Mouse (Mus musculus) brain, embryonic 18.5 days (tissue): ENCODE results near the gene Slc10a6.

ENCODE experiments used
- DNase-seq: peaks from one replicate; pipeline ENCODE4 v3.0.0-alpha.2; 2012; ENCODE audit warnings: low read depth, low spot score

Gene Slc10a6

GRCm38 (mm10) chr5:103629111-103629764, at the start of gene Slc10a6:
Gene Slc10a6 (minus strand): TSS chr5:103629403.
- DNase-seq: peak; percentile 50

DNA sequence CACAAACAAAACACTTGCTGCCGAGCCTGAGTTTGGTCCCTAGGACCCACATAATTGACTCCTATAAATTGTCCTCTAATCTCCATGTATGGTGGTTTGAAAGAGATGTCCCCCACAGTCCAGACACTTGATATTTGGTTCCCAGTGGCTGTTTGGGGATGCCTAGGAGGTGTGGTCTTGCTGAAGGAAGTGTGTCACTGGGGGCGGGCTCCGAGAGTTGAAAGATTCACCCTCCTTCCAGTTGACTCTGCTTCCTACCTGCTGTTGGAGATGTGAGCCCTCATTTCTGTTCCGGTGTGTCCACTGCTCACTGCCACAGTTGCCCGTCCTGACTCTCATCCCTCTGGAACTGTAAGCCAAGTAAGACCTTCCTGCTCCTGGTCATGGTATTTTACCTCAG, 49.8 kb upstream of the Slc10a6 start:
- no peak for DNase-seq

GRCm38 (mm10) chr5:103677894-103678293, 48.7 kb upstream of the Slc10a6 start:
- DNase-seq: no peak

GRCm38 (mm10) chr5:103676289-103676881, 47.2 kb upstream of the Slc10a6 start:
- no peak for DNase-seq

- DNase-seq: no peak
These were observed 45.3 kb upstream of the Slc10a6 start for GRCm38 (mm10) chr5:103674482-103674881.

DNA sequence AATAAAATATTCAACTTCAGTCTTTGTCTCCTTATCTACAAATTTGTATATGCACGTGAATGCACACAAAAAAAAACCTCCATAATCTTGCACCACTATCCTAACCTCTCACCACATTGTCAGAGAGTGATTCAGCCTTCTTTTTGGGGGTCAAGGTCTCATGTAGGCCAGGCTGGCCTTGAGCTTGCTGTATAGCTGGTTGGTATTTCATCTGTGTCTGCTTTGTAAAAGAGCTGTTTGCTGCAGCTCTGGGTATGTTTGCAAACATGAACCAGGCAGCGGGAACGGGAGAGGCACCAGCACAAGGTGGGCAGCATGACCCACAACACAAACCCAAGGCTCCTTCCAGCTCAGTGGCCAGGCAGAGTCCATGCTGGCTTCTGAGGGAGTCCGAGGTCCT, 44.4 kb upstream of the Slc10a6 start:
- no peak for DNase-seq

GRCm38 (mm10) chr5:103671858-103672257, 42.7 kb upstream of the Slc10a6 start:
- DNase-seq: no peak

- no peak for DNase-seq
These were observed 36.7 kb upstream of the Slc10a6 start for GRCm38 (mm10) chr5:103665876-103666275.

DNA sequence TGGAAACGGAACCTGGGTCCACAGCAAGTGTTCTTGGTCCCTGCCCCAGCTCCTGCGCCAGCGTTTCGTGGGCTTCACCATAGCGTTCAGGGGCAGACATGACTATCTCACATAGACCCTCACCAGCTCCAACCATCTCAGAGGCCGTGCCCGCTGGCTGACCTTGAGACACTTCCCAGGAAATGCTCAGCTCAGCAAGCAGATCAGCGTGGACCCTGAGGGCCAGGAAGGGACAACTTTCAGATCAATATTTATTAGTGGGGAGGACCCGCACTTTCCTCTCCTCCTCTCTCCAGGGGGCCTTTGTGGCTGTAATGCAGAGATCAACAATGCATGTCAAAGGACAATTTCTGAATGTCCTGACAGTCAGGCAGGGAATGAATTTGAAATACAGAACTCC, 35.7 kb upstream of the Slc10a6 start:
- no peak for DNase-seq

- peak; percentile 36 for DNase-seq
These were observed 30.4 kb upstream of the Slc10a6 start for GRCm38 (mm10) chr5:103659571-103659970.

DNA sequence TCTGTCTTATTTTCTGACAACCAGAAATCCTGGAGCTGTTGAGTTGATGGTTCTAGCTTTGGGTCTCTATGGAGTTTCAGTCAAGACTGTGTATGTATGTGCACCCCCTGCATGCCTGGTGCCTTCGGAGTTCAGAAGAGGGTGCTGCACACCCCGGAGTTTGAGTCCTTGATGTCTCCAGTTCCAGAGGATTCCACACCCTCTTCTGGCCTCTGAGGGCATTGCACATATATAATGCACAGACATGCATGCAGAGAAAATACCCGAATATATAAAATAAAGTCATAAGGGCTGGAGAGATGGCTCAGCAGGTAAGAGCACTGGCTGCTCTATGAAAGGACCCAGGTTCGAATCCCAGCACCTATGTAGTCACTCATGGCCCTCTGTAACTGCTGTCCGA, 29.7 kb upstream of the Slc10a6 start:
- DNase-seq: no peak

DNA sequence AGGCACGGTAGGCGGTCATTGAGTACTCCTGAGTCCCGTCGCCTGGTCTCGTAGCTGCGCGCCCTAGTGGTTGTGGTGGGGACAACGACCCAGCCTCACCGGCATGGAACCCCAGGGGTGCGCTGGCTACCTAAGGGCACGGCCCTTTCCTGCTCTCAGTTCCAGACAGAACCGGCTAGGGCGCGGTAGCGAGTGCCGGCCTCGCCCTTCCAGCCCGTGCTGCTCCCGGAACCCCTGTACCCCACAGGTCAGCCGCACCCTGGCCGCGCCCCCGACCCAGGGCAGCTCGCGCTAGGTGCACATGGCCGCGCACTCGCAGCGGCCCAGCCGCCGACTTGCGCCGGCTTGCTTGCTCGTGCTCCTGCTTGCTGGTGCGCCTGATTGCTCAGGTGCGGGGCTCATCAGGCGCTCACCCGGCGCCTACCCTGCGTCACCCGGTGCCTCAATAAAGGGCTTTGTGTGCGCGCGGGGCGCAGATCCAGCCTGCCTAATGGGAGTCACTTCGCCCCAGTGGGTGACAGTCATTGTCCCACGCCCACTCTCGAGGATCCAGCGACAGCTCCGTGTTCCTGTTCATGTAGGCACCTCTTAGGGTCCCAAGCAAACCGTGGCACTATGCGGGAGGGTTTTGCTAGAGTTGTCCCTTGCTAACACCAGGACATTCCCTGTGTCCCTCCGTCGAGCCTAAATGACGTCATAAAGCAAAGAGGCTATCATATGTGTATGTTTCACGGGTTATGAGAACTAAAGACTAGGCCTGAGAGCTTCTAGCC, 26.3 kb upstream of the Slc10a6 start, which contains the start of gene 1700016H13Rik:
Gene 1700016H13Rik (minus strand): TSS at position 665 of the 773 bp plus-strand sequence.
- no peak for DNase-seq

GRCm38 (mm10) chr5:103654780-103655179, 25.6 kb upstream of the Slc10a6 start:
- no peak for DNase-seq

GRCm38 (mm10) chr5:103654225-103654624, 25.0 kb upstream of the Slc10a6 start:
- no peak for DNase-seq

DNA sequence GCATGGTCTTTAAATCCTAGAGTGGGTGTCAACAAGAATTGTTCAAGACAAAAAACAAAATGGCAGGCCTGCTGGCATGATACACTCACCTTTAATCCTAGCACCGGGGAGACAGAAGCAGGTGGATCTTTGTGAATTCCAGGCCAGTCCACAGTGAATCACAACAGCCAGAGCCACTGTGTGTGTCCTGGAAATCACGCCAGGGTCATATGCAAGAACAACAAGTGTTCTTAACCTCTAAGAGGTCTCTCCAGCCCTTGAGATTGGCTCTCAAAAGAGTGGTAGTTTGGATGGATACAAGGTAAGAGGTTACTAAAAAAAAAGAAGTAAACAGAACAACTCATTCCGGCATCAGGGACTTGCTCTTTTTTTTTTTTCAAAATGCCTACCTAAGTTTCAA, 18.1 kb upstream of the Slc10a6 start:
- DNase-seq: no peak

DNA sequence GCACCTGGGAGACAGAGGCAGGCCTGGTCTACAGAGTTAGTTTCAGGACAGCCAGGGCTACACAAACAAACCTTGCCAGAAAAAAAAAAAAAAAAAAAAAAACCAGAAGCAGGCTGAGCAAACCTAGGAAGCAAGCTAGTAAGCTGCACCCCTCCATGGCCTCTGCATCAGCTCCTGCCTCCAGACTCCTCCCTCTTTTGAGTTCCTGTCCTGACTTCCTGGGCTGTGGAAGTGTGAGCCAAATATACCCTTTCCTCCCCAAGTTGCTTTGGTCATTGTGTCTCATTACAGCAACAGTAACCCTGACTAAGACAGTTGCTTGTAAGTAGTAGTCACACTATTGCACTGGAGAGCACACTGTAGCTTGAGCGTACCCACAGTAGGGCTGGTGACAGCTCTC, 15.0 kb upstream of the Slc10a6 start:
- DNase-seq: no peak

GRCm38 (mm10) chr5:103637162-103637561, 8.0 kb upstream of the Slc10a6 start:
- DNase-seq: no peak

DNA sequence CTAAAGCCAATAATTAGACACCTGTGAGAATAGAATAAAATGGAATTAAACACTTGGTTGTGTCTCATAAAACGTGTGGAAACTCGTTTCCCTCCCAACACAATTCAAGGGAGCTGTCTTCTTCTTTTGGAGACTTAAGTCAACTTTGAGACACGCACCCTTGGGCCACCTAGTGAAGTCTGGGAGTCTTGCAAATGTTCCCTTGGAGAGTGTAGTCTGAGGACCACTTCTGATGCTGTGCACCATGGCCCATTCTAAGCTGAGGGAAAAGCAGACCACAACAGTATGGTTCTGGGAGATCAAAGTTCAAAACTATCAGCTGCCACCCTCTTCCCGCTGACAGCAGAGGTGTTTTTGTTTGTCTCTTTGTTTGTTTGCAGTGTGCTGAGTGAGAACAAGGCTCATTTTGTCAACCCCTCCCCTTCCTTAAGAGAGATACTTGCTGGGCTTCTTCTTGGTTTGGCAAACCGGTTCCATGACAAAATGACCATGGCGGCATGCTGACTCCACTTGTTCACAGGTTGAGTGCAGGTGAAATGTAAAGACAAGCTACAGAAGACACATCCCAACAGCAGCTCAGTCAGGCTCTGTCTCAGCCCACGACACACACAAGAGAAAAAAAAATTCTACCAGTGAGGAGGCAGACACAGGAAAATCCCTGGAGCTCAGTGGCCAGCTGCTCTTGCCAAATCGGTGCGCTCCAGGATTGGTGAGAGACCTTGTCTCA, 814 bp upstream of the Slc10a6 start:
- DNase-seq: no peak

DNA sequence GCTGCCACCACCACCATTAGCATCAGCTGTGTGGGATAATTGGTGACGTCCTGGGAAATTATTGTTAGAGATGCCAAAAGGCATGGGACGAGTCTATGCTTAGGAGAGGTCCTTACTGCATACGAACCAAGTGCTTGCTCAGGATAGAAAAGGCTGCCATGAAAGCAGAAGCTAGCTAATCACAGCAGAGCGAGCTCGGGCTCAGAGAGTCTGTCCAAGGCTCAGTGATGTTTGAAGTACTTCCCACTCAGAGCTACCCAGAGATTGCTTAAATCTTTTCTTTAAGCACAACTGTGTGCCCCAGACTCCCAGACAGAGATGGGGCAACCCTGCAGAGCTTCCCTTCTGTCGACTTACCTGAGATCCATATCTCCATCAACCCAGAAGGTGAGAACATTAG, 704 bp downstream of the Slc10a6 start:
- no peak for DNase-seq

DNA sequence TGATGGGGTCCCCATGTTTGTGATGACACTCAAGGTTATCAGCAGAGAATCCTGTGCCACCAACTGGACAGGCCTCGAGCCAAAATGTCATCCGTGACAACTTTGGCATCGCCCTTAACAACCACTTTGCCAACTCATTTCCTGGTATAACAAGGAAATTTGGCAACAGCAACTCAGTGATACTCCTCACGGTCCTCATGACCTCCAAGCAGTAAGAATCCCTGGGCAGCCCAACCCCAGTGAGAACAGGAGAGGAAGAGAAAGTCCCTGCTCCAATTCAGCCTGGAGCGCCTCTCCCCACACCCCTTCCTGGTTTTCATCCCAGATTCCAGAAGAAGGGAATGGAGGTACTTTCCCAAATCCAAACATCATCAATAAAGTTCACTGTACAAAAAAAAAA, 4.4 kb downstream of the Slc10a6 start:
- no peak for DNase-seq

- no peak for DNase-seq
These were observed 6.9 kb downstream of the Slc10a6 start for GRCm38 (mm10) chr5:103622321-103622720.
